Mouse (Mus musculus): ENCODE results near the gene Hist1h3h. TPM values are rescaled to one million over a fixed set of nuclear protein-coding genes. Genes with fewer than 3 reads are reported as not detected.
"Not testable (repeated sequence)": the region's sequence is repeated elsewhere in the genome, so short reads cannot be mapped to it uniquely, and the experiment has no call there.

The Hist1h3h gene
- total RNA-seq, 2 experiments from 2014 or later: 108 to 117 TPM

GRCm38 (mm10) chr13:21722993-21723836 is 5.8 kb downstream of the Hist1h3h start:
- intact Hi-C loops (cut with DNase I; ENCODE audit: low total_unique reads): no loop called here

GRCm38 (mm10) chr13:21727948-21728572 is 10.6 kb downstream of the Hist1h3h start:
- intact Hi-C loops (cut with DNase I; ENCODE audit: low total_unique reads): no loop called here
- no peak for DNase-seq

More at GRCm38 (mm10) chr13:21722993-21723836, 5.8 kb downstream of the Hist1h3h start:
- DNase-seq: no peak

- intact Hi-C loops (cut with DNase I; ENCODE audit: low total_unique reads): no loop called here
- DNase-seq: no peak
These were observed 12.1 kb downstream of the Hist1h3h start for GRCm38 (mm10) chr13:21729544-21729943.

- intact Hi-C loops (cut with DNase I; ENCODE audit: low total_unique reads): no loop called here
- DNase-seq: no peak
These were observed 16.0 kb downstream of the Hist1h3h start for GRCm38 (mm10) chr13:21733466-21733865.

GRCm38 (mm10) chr13:21734010-21734905 is 16.8 kb downstream of the Hist1h3h start:
- intact Hi-C loops (cut with DNase I; ENCODE audit: low total_unique reads): no loop called here
- DNase-seq: peak; percentile 60

GRCm38 (mm10) chr13:21734906-21735767 is 17.7 kb downstream of the Hist1h3h start, which contains the start of gene Hist1h4j:
Gene Hist1h4j (plus strand): TSS chr13:21735064.
- peak; percentile 52 for DNase-seq
- intact Hi-C loops (cut with DNase I; ENCODE audit: low total_unique reads): not testable (repeated sequence)

GRCm38 (mm10) chr13:21745006-21745405 is 27.5 kb downstream of the Hist1h3h start:
- no peak for DNase-seq
- intact Hi-C loops (cut with DNase I; ENCODE audit: low total_unique reads): no loop called here

GRCm38 (mm10) chr13:21749387-21750158 is 32.1 kb downstream of the Hist1h3h start:
- DNase-seq: no peak
- intact Hi-C loops (cut with DNase I; ENCODE audit: low total_unique reads): no loop called here

GRCm38 (mm10) chr13:21750159-21751017 is 32.9 kb downstream of the Hist1h3h start, which contains the start of gene Hist1h4k:
Gene Hist1h4k (minus strand): TSS chr13:21750505.
- DNase-seq: peak; percentile 84
- intact Hi-C loops (cut with DNase I; ENCODE audit: low total_unique reads): not testable (repeated sequence)

- intact Hi-C loops (cut with DNase I; ENCODE audit: low total_unique reads): no loop called here
These were observed 34.0 kb downstream of the Hist1h3h start for GRCm38 (mm10) chr13:21751417-21751816.

GRCm38 (mm10) chr13:21751827-21752226 is 34.4 kb downstream of the Hist1h3h start:
- intact Hi-C loops (cut with DNase I; ENCODE audit: low total_unique reads): no loop called here

More at GRCm38 (mm10) chr13:21751417-21751816, 34.0 kb downstream of the Hist1h3h start:
- DNase-seq: no peak

GRCm38 (mm10) chr13:21752356-21752755 is 34.9 kb downstream of the Hist1h3h start:
- DNase-seq: no peak
- intact Hi-C loops (cut with DNase I; ENCODE audit: low total_unique reads): no loop called here

More at GRCm38 (mm10) chr13:21751827-21752226, 34.4 kb downstream of the Hist1h3h start:
- no peak for DNase-seq

- intact Hi-C loops (cut with DNase I; ENCODE audit: low total_unique reads): no loop called here
- DNase-seq: no peak
These were observed 35.6 kb downstream of the Hist1h3h start for GRCm38 (mm10) chr13:21753051-21753523.

- DNase-seq; intact Hi-C loops (cut with DNase I; ENCODE audit: low total_unique reads): not testable (repeated sequence)
These were observed 36.2 kb downstream of the Hist1h3h start, which contains the start of the genes Hist1h2ak and Hist1h2bn for GRCm38 (mm10) chr13:21753524-21754285. Gene Hist1h2ak (minus strand): TSS chr13:21753827. Gene Hist1h2bn (plus strand): TSS chr13:21754123.

- intact Hi-C loops (cut with DNase I; ENCODE audit: low total_unique reads); DNase-seq: not testable (repeated sequence)
These were observed 37.0 kb downstream of the Hist1h3h start for GRCm38 (mm10) chr13:21754294-21755001.

Data from gastrocnemius, postnatal 14 days (tissue).